Comparison of ENCODE assay signal across 23 mouse cellular contexts in the genomic region with DNA sequence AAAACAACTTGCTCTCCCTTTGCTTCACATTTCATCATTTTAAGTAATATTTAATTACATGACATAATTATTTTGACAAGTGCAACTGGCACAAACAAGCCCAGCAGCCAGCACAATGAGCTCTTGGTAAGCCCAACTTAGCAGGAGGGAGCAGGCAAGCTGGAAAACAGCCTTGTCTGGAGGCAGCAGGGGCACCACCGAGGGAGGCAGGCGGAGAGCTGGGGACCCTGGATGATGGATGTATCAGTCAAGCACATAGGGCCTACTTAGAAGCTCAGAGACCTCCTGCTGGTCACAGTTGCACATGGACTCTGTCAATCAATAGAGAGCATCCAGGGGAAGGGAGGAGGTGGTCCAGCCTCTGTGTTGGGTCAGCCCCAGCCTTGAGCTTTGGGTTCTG. TPM values are rescaled to one million over a fixed set of nuclear protein-coding genes. Genes with fewer than 3 reads are reported as not detected.
"Had no signal": no experiment of that assay in that cellular context is flagged by ENCODE, and none has a peak within 500 bp of the region (broad histone marks: within the 10 kb centered on the region; RNA-seq: fewer than 3 reads in every experiment).

No protein-coding gene starts in this region.

- ATAC-seq: midbrain, embryonic 16.5 days had no signal

- H3K9me3 ChIP-seq: midbrain, embryonic 10.5 days; midbrain, embryonic 12.5 days; neural tube, embryonic 12.5 days; stomach, embryonic 15.5 days had no signal

- H3K27ac ChIP-seq: midbrain, embryonic 10.5 days; midbrain, embryonic 12.5 days; neural tube, embryonic 12.5 days; stomach, embryonic 15.5 days; stomach, postnatal 0 days had no signal

- H3K4me2 ChIP-seq: lung, embryonic 14.5 days; midbrain, embryonic 12.5 days; neural tube, embryonic 12.5 days; stomach, embryonic 15.5 days had no signal

- H3K36me3 ChIP-seq: midbrain, embryonic 10.5 days; midbrain, embryonic 12.5 days; neural tube, embryonic 12.5 days; stomach, embryonic 15.5 days had no signal

- H3K4me3 ChIP-seq: midbrain, embryonic 10.5 days; midbrain, embryonic 12.5 days; neural tube, embryonic 12.5 days; stomach, embryonic 15.5 days had no signal

- H3K9ac ChIP-seq: lung, embryonic 14.5 days; midbrain, embryonic 12.5 days; neural tube, embryonic 12.5 days; stomach, embryonic 15.5 days had no signal

- H3K27me3 ChIP-seq: midbrain, embryonic 12.5 days; neural tube, embryonic 12.5 days; stomach, embryonic 15.5 days had no signal

- DNase-seq: lung, adult 18-20 months; lung, embryonic 14.5 days; lung, postnatal 10 days; lung, postnatal 4 days; midbrain, embryonic 14.5 days; right cerebral cortex, adult 18-20 months; right cerebral cortex, postnatal 25 days; right cerebral cortex, postnatal 4 days; thymus, adult 2 months; thymus, postnatal 25 days; thymus, postnatal 4 days had no signal

RNA-seq across cellular contexts. Expression of a gene that starts 4.0 kb away (rescaled TPM):
- total RNA-seq: megakaryocyte, adult 5-6 weeks; megakaryocyte-erythroid progenitor cell, adult 5-6 weeks; neutrophil, adult 5-6 weeks had no signal
- polyA plus RNA-seq: midbrain, embryonic 10.5 days; midbrain, embryonic 14.5 days; midbrain, embryonic 16.5 days; small intestine, adult 2 months; testis, adult 2 months; urinary bladder, adult 2 months had no signal

RNA-seq across cellular contexts. Expression of a gene that starts 11.2 kb away (rescaled TPM):
- total RNA-seq: megakaryocyte, adult 5-6 weeks; megakaryocyte-erythroid progenitor cell, adult 5-6 weeks; neutrophil, adult 5-6 weeks had no signal
